Mouse (Mus musculus) intestine, embryonic 15.5 days (tissue): ENCODE measurements at regions not wholly inside any gene's neighbourhood (a gene's known extent, or its start where the extent isn't known, plus 50 kb on each side); places are given as distances from the start of the nearest gene placed in this dataset.

Source experiments
- ATAC-seq: fragments of 200-750 bp; cut with Nextera tagmentation; 2 replicates; pipeline ENCODE4 v1.8.0; 2017; ENCODE audit warnings: moderate TSS enrichment, moderate library complexity
- H3K27ac ChIP-seq: fragments of 300-500 bp; sonication (generic); 2 replicates; pipeline ENCODE4 v1.5.1; 2015; ENCODE audit warnings: mild to moderate bottlenecking, inconsistent platforms
- H3K27me3 ChIP-seq: fragments of 300-500 bp; sonication (generic); replicated peaks from 2 replicates; pipeline ENCODE4 v1.6.1; 2015; ENCODE audit warnings: inconsistent platforms
- H3K36me3 ChIP-seq: fragments of 300-500 bp; sonication (generic); 2 replicates; pipeline ENCODE4 v1.6.1; 2015; ENCODE audit warnings: inconsistent platforms
- H3K4me1 ChIP-seq: fragments of 300-500 bp; sonication (generic); replicated peaks from 2 replicates; pipeline ENCODE4 v1.6.1; 2015; ENCODE audit warnings: inconsistent platforms
- H3K4me2 ChIP-seq: fragments of 300-500 bp; sonication (generic); replicated peaks from 2 replicates; pipeline ENCODE4 v1.6.1; 2015; ENCODE audit warnings: mild to moderate bottlenecking, inconsistent platforms
- H3K4me3 ChIP-seq: fragments of 300-500 bp; sonication (generic); replicated peaks from 2 replicates; pipeline ENCODE4 v1.5.1; 2015; ENCODE audit warnings: inconsistent platforms
- H3K9ac ChIP-seq: fragments of 300-500 bp; sonication (generic); 2 replicates; pipeline ENCODE4 v1.6.1; 2015; ENCODE audit warnings: inconsistent platforms
- H3K9me3 ChIP-seq: fragments of 300-500 bp; sonication (generic); 2 replicates; pipeline ENCODE4 v1.6.1; 2016; ENCODE audit warnings: inconsistent platforms
- WGBS: fragments of 180-500 bp; shearing (Covaris S2); methylation state at CpG from one replicate; pipeline ENCODE4 v1.1.7; 2015; 5-methylcytosine and 5-hydroxymethylcytosine counted together

GRCm38 (mm10) chr1:190280081-190280858, 109.8 kb upstream of the Prox1 start:
- Histone ChIP-seq H3K9ac (no peak overlapping the region), H3K36me3 (no peaks in the 10 kb centered on the region), H3K27ac (no peak overlapping the region), H3K27me3 (no peaks in the 10 kb centered on the region), H3K4me3 (no peak overlapping the region), H3K4me1 (no peaks in the 10 kb centered on the region), H3K9me3 (no peaks in the 10 kb centered on the region), H3K4me2 (no peak overlapping the region)
- ATAC-seq: no peak
- WGBS: 87% methylated on average over 18 of the region's 18 CpGs

- Histone ChIP-seq H3K36me3 (no peaks in the 10 kb centered on the region), H3K27ac (no peak overlapping the region), H3K9ac (no peak overlapping the region), H3K9me3 (no peaks in the 10 kb centered on the region), H3K4me3 (no peak overlapping the region), H3K4me2 (no peak overlapping the region), H3K27me3 (no peaks in the 10 kb centered on the region), H3K4me1 (no peaks in the 10 kb centered on the region)
- 70% methylated on average over 6 of the region's 6 CpGs for WGBS
- no peak for ATAC-seq
Observed at GRCm38 (mm10) chr1:190274911-190275310, 104.4 kb upstream of the Prox1 start.

GRCm38 (mm10) chr1:190270784-190271385, 100.4 kb upstream of the Prox1 start:
- no peaks in the 10 kb centered on the region for H3K4me1 ChIP-seq
- H3K9me3 ChIP-seq: no peaks in the 10 kb centered on the region
- no peak overlapping the region for H3K4me2 ChIP-seq
- no peaks in the 10 kb centered on the region for H3K27me3 ChIP-seq
- H3K36me3 ChIP-seq: no peaks in the 10 kb centered on the region
- H3K27ac ChIP-seq: no peak overlapping the region
- no peak for ATAC-seq
- WGBS: 82% methylated on average over 17 of the region's 17 CpGs
- H3K4me3 ChIP-seq: no peak overlapping the region
- H3K9ac ChIP-seq: no peak overlapping the region

- ATAC-seq: no peak
- no peak overlapping the region for H3K4me2 ChIP-seq
- H3K4me1 ChIP-seq: no peaks in the 10 kb centered on the region
- H3K9me3 ChIP-seq: no peaks in the 10 kb centered on the region
- H3K27ac ChIP-seq: no peak overlapping the region
- no peaks in the 10 kb centered on the region for H3K27me3 ChIP-seq
- 88% methylated on average over 7 of the region's 7 CpGs for WGBS
- H3K4me3 ChIP-seq: no peak overlapping the region
- no peak overlapping the region for H3K9ac ChIP-seq
- no peaks in the 10 kb centered on the region for H3K36me3 ChIP-seq
Observed at GRCm38 (mm10) chr1:190269181-190269580, 98.7 kb upstream of the Prox1 start.

GRCm38 (mm10) chr1:190265085-190265780, 94.7 kb upstream of the Prox1 start:
- no peak overlapping the region for H3K4me2 ChIP-seq
- H3K9ac ChIP-seq: no peak overlapping the region
- WGBS: 76% methylated on average over 9 of the region's 9 CpGs
- ATAC-seq: no peak
- no peaks in the 10 kb centered on the region for H3K9me3 ChIP-seq
- no peak overlapping the region for H3K27ac ChIP-seq
- no peaks in the 10 kb centered on the region for H3K36me3 ChIP-seq
- H3K4me3 ChIP-seq: no peak overlapping the region
- H3K4me1 ChIP-seq: no peaks in the 10 kb centered on the region
- H3K27me3 ChIP-seq: no peaks in the 10 kb centered on the region

GRCm38 (mm10) chr1:190264501-190264900, 94.0 kb upstream of the Prox1 start:
- no peak for ATAC-seq
- 66% methylated on average over 8 of the region's 8 CpGs for WGBS
- no peak overlapping the region for H3K4me3 ChIP-seq

GRCm38 (mm10) chr1:190263620-190264019, 93.1 kb upstream of the Prox1 start:
- no peaks in the 10 kb centered on the region; the same call in 1 of the 2 replicates for H3K27me3 ChIP-seq
- no peak overlapping the region for H3K9ac ChIP-seq
- no peak for ATAC-seq
- H3K4me1 ChIP-seq: no peaks in the 10 kb centered on the region
- WGBS: 48% methylated on average over 7 of the region's 7 CpGs
- H3K9me3 ChIP-seq: no peaks in the 10 kb centered on the region
- H3K4me2 ChIP-seq: no peak overlapping the region
- no peak overlapping the region for H3K4me3 ChIP-seq
- no peaks in the 10 kb centered on the region for H3K36me3 ChIP-seq
- H3K27ac ChIP-seq: no peak overlapping the region

More at GRCm38 (mm10) chr1:190264501-190264900, 94.0 kb upstream of the Prox1 start:
- Histone ChIP-seq H3K4me2 (no peak overlapping the region), H3K36me3 (no peaks in the 10 kb centered on the region), H3K27me3 (no peaks in the 10 kb centered on the region; the same call in 1 of the 2 replicates), H3K9me3 (no peaks in the 10 kb centered on the region), H3K4me1 (no peaks in the 10 kb centered on the region), H3K9ac (no peak overlapping the region), H3K27ac (no peak overlapping the region)

- Histone ChIP-seq H3K36me3 (no peaks in the 10 kb centered on the region), H3K9me3 (no peaks in the 10 kb centered on the region), H3K4me1 (no peaks in the 10 kb centered on the region), H3K9ac (no peak overlapping the region), H3K4me2 (no peak overlapping the region), H3K4me3 (no peak overlapping the region), H3K27ac (no peak overlapping the region), H3K27me3 (no peaks in the 10 kb centered on the region; the same call in 1 of the 2 replicates)
- whole genome bisulfite sequencing: 87% methylated on average over 13 of the region's 13 CpGs
- no peak for ATAC-seq
Observed at GRCm38 (mm10) chr1:190259576-190259975, 89.1 kb upstream of the Prox1 start.

GRCm38 (mm10) chr1:190250574-190251246, 80.2 kb upstream of the Prox1 start:
- no peak for ATAC-seq
- 46% methylated on average over 13 of the region's 13 CpGs for WGBS
- Histone ChIP-seq H3K9ac (no peak overlapping the region), H3K4me3 (no peak overlapping the region), H3K4me2 (no peak overlapping the region), H3K9me3 (no peaks in the 10 kb centered on the region), H3K4me1 (no peaks in the 10 kb centered on the region), H3K27ac (no peak overlapping the region), H3K36me3 (no peaks in the 10 kb centered on the region), H3K27me3 (no peaks in the 10 kb centered on the region)

- WGBS: 84% methylated on average over 7 of the region's 7 CpGs
- no peak overlapping the region for H3K4me2 ChIP-seq
- ATAC-seq: no peak
Observed at GRCm38 (mm10) chr1:190242526-190242925, 72.0 kb upstream of the Prox1 start.

GRCm38 (mm10) chr1:190239796-190240195, 69.3 kb upstream of the Prox1 start:
- 75% methylated on average over 6 of the region's 6 CpGs for WGBS

More at GRCm38 (mm10) chr1:190242526-190242925, 72.0 kb upstream of the Prox1 start:
- Histone ChIP-seq H3K27ac (no peak overlapping the region), H3K4me1 (no peaks in the 10 kb centered on the region), H3K36me3 (no peaks in the 10 kb centered on the region), H3K9me3 (no peaks in the 10 kb centered on the region), H3K27me3 (no peaks in the 10 kb centered on the region), H3K9ac (no peak overlapping the region), H3K4me3 (no peak overlapping the region)

GRCm38 (mm10) chr1:190230866-190231265, 60.4 kb upstream of the Prox1 start:
- no peaks in the 10 kb centered on the region for H3K36me3 ChIP-seq
- no peak for ATAC-seq
- no peak overlapping the region for H3K27ac ChIP-seq
- H3K9me3 ChIP-seq: no peaks in the 10 kb centered on the region
- no peak overlapping the region for H3K4me3 ChIP-seq
- no peaks in the 10 kb centered on the region for H3K4me1 ChIP-seq
- H3K9ac ChIP-seq: no peak overlapping the region
- WGBS: 42% methylated on average over 5 of the region's 5 CpGs
- H3K27me3 ChIP-seq: no peaks in the 10 kb centered on the region
- H3K4me2 ChIP-seq: no peak overlapping the region

More at GRCm38 (mm10) chr1:190239796-190240195, 69.3 kb upstream of the Prox1 start:
- H3K27ac ChIP-seq: no peak overlapping the region
- H3K27me3 ChIP-seq: no peaks in the 10 kb centered on the region
- no peaks in the 10 kb centered on the region for H3K9me3 ChIP-seq
- no peaks in the 10 kb centered on the region for H3K4me1 ChIP-seq
- no peak overlapping the region for H3K4me3 ChIP-seq
- H3K9ac ChIP-seq: no peak overlapping the region
- ATAC-seq: no peak
- H3K36me3 ChIP-seq: no peaks in the 10 kb centered on the region
- no peak overlapping the region for H3K4me2 ChIP-seq
